Mouse (Mus musculus) heart, embryonic 13.5 days (tissue): ENCODE measurements around the gene 2810408A11Rik. TPM values are rescaled to one million over a fixed set of nuclear protein-coding genes. Genes with fewer than 3 reads are reported as not detected.

Experiments used
- ATAC-seq: fragments of 200-750 bp; cut with Nextera tagmentation; 2 replicates; pipeline ENCODE4 v1.8.0; 2017; ENCODE audit warnings: moderate TSS enrichment; ENCODE audit not compliant: insufficient number of reproducible peaks, low FRiP score, low TSS enrichment; ENCODE audit errors: extremely low read depth
- H3K27ac ChIP-seq: fragments of 300-500 bp; sonication (generic); replicated peaks from 2 replicates; pipeline ENCODE4 v1.5.1; 2015; ENCODE audit warnings: moderate library complexity, mild to moderate bottlenecking, inconsistent platforms
- H3K27me3 ChIP-seq: fragments of 300-500 bp; sonication (generic); replicated peaks from 2 replicates; pipeline ENCODE4 v1.6.1; 2015; ENCODE audit warnings: mild to moderate bottlenecking, inconsistent platforms
- H3K36me3 ChIP-seq: fragments of 300-500 bp; sonication (generic); 2 replicates; pipeline ENCODE4 v1.6.1; 2015; ENCODE audit warnings: mild to moderate bottlenecking, inconsistent platforms
- H3K4me1 ChIP-seq: fragments of 300-500 bp; sonication (generic); 2 replicates; pipeline ENCODE4 v1.6.1; 2015; ENCODE audit warnings: inconsistent platforms
- H3K4me2 ChIP-seq: fragments of 300-500 bp; sonication (generic); 2 replicates; pipeline ENCODE4 v1.6.1; 2015; ENCODE audit warnings: inconsistent platforms, mild to moderate bottlenecking, moderate library complexity
- H3K4me3 ChIP-seq: fragments of 300-500 bp; sonication (generic); 2 replicates; pipeline ENCODE4 v1.5.1; 2015; ENCODE audit warnings: moderate library complexity, mild to moderate bottlenecking, inconsistent platforms
- H3K9ac ChIP-seq: fragments of 300-500 bp; sonication (generic); 2 replicates; pipeline ENCODE4 v1.6.1; 2015; ENCODE audit warnings: inconsistent platforms, mild to moderate bottlenecking, moderate library complexity
- H3K9me3 ChIP-seq: fragments of 300-500 bp; sonication (generic); 2 replicates; pipeline ENCODE4 v1.6.1; 2016; ENCODE audit warnings: inconsistent platforms
- WGBS: fragments of 180-500 bp; shearing (Covaris S2); methylation state at CpG from one replicate; pipeline ENCODE4 v1.1.7; 2015; ENCODE audit warnings: mixed read lengths; 5-methylcytosine and 5-hydroxymethylcytosine counted together
- polyA plus RNA-seq: library from polyadenylated mRNA; unstranded; fragments of >200 nt; fragmentation: Nextera tagmentation; extraction: Ambion mirVana; gene quantifications from 2 replicates; pipeline ENCODE4 v1.2.1, GENCODE M21; 2015

The 2810408A11Rik gene
- polyA plus RNA-seq, 1 experiment from 2014 or later, result 4.0 TPM

GRCm38 (mm10) chr11:69938401-69938979, 37.7 kb upstream of the 2810408A11Rik start:
- Histone ChIP-seq H3K36me3 (peaks cover 20% of the 10 kb centered on the region), H3K4me1 (peaks cover 37% of the 10 kb centered on the region), H3K27me3 (peaks cover 67% of the 10 kb centered on the region), H3K4me2 (no peak overlapping the region), H3K27ac (no peak overlapping the region), H3K9me3 (no peaks in the 10 kb centered on the region), H3K4me3 (no peak overlapping the region), H3K9ac (no peak overlapping the region)
- no peak for ATAC-seq
- 32% methylated on average over 9 of the region's 9 CpGs for WGBS

DNA sequence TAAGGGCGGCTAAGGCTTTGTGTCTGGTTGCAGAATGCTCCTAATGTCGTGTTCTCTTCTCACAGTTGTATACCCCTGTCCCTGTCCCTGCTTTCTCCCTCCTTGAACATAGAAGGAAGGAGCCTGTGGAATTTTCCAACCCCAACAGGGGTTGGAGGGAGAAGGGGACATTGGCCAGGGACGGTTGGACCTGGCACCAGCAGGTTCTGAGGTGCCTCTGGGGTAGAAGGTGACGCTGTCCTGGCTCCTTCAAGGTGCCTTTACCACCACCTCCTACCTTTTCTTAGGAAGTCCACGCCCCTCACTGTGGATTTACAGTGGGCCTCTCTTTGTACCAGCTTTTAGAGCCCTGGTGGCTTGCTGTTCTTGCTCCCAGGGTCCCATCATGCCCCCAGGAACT, 37.0 kb upstream of the 2810408A11Rik start:
- Histone ChIP-seq H3K9ac (peak overlapping the region; percentile 83; the same call in 1 of the 2 replicates), H3K4me3 (no peak overlapping the region), H3K4me1 (peaks cover 37% of the 10 kb centered on the region), H3K36me3 (peaks cover 14% of the 10 kb centered on the region), H3K4me2 (no peak overlapping the region), H3K9me3 (no peaks in the 10 kb centered on the region), H3K27me3 (peaks cover 62% of the 10 kb centered on the region), H3K27ac (peak overlapping the region; percentile 53; the same call in 1 of the 2 replicates)
- ATAC-seq, result no peak
- 53% methylated on average over 5 of the region's 5 CpGs for WGBS

DNA sequence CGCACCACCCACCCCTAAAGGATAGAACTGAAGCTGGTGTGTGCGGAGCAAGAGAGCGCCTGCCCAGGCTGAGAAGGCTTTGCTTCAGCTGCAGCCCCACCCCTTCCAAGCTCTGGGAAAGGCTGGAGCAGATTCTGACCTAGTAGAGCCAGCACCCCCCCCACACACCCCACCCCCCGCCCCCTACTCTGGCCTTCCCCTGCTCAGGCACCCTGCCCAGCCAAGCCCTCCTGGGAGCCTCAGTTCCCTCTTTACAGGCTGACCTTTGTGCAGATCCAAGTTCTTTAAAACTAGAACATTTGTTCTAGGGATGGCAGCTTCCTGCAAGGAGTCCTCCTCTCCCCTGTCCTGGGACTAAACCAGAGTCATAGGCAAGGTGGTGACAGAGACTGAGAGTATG, 36.6 kb upstream of the 2810408A11Rik start:
- Histone ChIP-seq H3K27ac (peak overlapping the region; percentile 53; the same call in 1 of the 2 replicates), H3K4me1 (peaks cover 37% of the 10 kb centered on the region), H3K9me3 (no peaks in the 10 kb centered on the region), H3K4me3 (peak overlapping the region; percentile 64), H3K9ac (peak overlapping the region; percentile 83), H3K4me2 (peak overlapping the region; percentile 93), H3K36me3 (peaks cover 9% of the 10 kb centered on the region), H3K27me3 (peaks cover 58% of the 10 kb centered on the region)
- WGBS, result 23% methylated on average over 4 of the region's 4 CpGs
- ATAC-seq, result no peak

DNA sequence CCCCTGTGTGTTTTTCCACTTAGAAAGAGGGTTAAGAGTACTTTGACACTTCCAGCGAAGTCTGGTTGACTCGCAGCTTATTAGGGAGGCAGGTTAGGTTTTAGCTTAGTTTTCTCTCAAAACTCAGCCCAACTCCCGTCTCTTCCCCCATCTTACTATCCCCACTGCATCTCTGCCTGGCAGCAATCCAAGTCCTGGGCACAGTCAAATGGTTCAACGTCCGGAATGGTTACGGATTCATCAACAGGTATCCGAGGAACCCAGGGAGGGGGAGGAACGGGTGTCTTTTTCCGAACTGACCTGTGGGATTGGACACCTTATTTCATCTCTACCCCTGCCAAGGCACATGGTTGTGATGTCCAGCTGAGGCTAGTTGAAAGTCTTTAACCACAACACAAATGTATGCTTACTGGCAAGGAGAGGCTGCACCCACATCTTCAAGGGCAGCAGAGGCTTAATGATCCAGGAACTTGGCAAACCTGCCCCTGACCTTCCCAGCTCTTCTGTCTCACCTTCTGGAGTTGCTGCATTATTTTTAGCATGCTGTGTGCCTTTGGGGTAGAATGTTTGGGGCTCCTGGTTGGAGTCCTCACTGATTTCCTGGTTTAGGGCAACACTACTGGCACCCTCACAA, 36.0 kb upstream of the 2810408A11Rik start:
- peak overlapping the region; percentile 83 for H3K9ac ChIP-seq
- peak overlapping the region; percentile 93 for H3K4me2 ChIP-seq
- H3K36me3 ChIP-seq, result peaks cover 4% of the 10 kb centered on the region; the same call in 1 of the 2 replicates
- 45% methylated on average over 9 of the region's 9 CpGs for WGBS
- H3K4me1 ChIP-seq, result peaks cover 37% of the 10 kb centered on the region
- ATAC-seq, result no peak
- no peaks in the 10 kb centered on the region for H3K9me3 ChIP-seq
- peak overlapping the region; percentile 64 for H3K4me3 ChIP-seq
- peak overlapping the region; percentile 53 for H3K27ac ChIP-seq
- peaks cover 57% of the 10 kb centered on the region for H3K27me3 ChIP-seq

- ATAC-seq, result no peak
- peak overlapping the region; percentile 53; the same call in 1 of the 2 replicates for H3K27ac ChIP-seq
- peak overlapping the region; percentile 83 for H3K9ac ChIP-seq
- H3K27me3 ChIP-seq, result peaks cover 57% of the 10 kb centered on the region
- no peaks in the 10 kb centered on the region for H3K9me3 ChIP-seq
- H3K4me3 ChIP-seq, result peak overlapping the region; percentile 64
- H3K4me1 ChIP-seq, result peaks cover 37% of the 10 kb centered on the region
- no peaks in the 10 kb centered on the region for H3K36me3 ChIP-seq
- 2% methylated on average over 27 of the region's 30 CpGs for WGBS
- H3K4me2 ChIP-seq, result peak overlapping the region; percentile 93
Measured at GRCm38 (mm10) chr11:69936156-69936555, 35.4 kb upstream of the 2810408A11Rik start.

DNA sequence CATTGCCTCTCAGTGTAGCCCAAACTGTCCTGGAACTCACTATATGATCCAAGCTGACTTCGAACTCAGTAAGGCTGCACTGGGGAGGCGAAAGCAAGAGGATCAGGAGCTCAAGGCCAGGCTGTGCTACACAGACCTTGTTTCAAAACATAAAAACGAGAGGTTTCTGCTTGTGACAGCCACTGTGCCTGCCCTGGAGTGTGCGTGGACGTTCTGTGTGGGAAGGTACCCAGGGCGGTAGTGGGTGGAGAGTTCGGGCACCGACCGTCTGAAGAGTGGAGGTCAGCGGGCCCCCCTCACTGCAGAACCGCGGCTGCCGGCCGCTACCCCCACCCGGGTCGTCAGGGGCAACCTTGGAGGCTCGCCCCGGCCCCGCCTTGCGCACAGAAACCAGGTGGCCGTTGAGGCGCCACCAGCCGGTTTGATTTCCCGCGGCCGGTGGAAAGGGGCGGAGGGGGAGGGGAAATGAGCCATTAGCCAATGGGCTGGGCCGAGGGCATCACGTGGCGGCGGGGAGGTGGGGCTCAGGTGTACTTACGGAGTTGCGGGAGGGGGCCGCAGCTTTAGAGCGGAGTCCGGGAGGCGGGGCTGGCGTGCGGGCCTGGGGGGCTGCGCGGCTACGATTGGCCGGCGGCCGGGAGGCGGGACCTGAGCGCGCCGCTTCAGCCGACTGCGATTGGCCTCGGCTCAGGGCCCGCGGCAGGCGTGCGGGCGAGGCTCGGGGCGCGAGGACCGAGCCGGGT, 34.5 kb upstream of the 2810408A11Rik start, which contains the start of gene Ybx2:
Gene Ybx2, plus strand, starts transcription at position 660 of the 743 bp plus-strand sequence.
- peaks cover 53% of the 10 kb centered on the region for H3K27me3 ChIP-seq
- H3K4me2 ChIP-seq, result peak within 1 kb of the TSS; percentile 93
- peak; percentile 91 for ATAC-seq
- H3K9ac ChIP-seq, result peak within 1 kb of the TSS; percentile 83
- H3K36me3 ChIP-seq, result no peaks in the 10 kb centered on the region
- peaks cover 37% of the 10 kb centered on the region for H3K4me1 ChIP-seq
- peak within 1 kb of the TSS; percentile 53 for H3K27ac ChIP-seq
- no peaks in the 10 kb centered on the region for H3K9me3 ChIP-seq
- 2% methylated on average over 61 of the region's 62 CpGs for WGBS
- H3K4me3 ChIP-seq, result peak within 1 kb of the TSS; percentile 64

GRCm38 (mm10) chr11:69934681-69935080, 33.9 kb upstream of the 2810408A11Rik start:
- Histone ChIP-seq H3K27me3 (peaks cover 47% of the 10 kb centered on the region), H3K9me3 (no peaks in the 10 kb centered on the region), H3K4me2 (peak overlapping the region; percentile 93), H3K27ac (no peak overlapping the region), H3K4me3 (peak overlapping the region; percentile 64), H3K36me3 (no peaks in the 10 kb centered on the region), H3K4me1 (peaks cover 37% of the 10 kb centered on the region), H3K9ac (peak overlapping the region; percentile 67)
- ATAC-seq, result no peak
- 19% methylated on average over 6 of the region's 6 CpGs for WGBS

DNA sequence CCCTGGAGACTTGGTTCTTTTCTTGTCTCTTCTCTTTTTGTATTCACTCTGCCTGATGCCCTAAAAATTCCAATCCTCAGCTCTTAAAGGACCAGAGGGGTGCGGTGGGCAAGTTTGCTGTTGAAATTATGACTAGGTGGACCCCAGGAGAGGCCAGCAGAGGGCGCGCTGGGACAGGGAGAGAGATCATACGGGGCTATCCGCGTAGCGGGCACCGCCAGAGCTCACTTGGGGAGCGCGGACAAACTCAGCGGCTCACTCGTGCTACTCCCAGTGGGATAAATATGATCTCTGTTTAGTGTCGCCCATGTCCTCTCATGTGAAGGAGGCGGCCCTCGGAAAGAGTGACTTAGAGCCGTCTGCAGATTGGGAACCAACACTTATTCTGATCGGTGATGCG, 33.4 kb upstream of the 2810408A11Rik start:
- H3K36me3 ChIP-seq, result no peaks in the 10 kb centered on the region
- H3K9me3 ChIP-seq, result no peaks in the 10 kb centered on the region
- no peak for ATAC-seq
- H3K27me3 ChIP-seq, result peaks cover 42% of the 10 kb centered on the region
- H3K9ac ChIP-seq, result peak overlapping the region; percentile 53; the same call in 1 of the 2 replicates
- H3K27ac ChIP-seq, result no peak overlapping the region
- WGBS, result 1% methylated on average over 18 of the region's 18 CpGs
- peaks cover 37% of the 10 kb centered on the region for H3K4me1 ChIP-seq
- H3K4me3 ChIP-seq, result peak overlapping the region; percentile 64
- peak overlapping the region; percentile 93 for H3K4me2 ChIP-seq

GRCm38 (mm10) chr11:69933066-69933465, 32.3 kb upstream of the 2810408A11Rik start:
- no peak for ATAC-seq
- Histone ChIP-seq H3K9me3 (no peaks in the 10 kb centered on the region), H3K4me2 (no peak overlapping the region), H3K4me3 (no peak overlapping the region), H3K27me3 (peaks cover 31% of the 10 kb centered on the region), H3K27ac (no peak overlapping the region), H3K9ac (no peak overlapping the region), H3K4me1 (peaks cover 36% of the 10 kb centered on the region), H3K36me3 (no peaks in the 10 kb centered on the region)
- WGBS, result 72% methylated on average over 4 of the region's 4 CpGs

- H3K9ac ChIP-seq, result no peak overlapping the region
- 44% methylated on average over 3 of the region's 3 CpGs for WGBS
Measured at GRCm38 (mm10) chr11:69932254-69932653, 31.5 kb upstream of the 2810408A11Rik start.

DNA sequence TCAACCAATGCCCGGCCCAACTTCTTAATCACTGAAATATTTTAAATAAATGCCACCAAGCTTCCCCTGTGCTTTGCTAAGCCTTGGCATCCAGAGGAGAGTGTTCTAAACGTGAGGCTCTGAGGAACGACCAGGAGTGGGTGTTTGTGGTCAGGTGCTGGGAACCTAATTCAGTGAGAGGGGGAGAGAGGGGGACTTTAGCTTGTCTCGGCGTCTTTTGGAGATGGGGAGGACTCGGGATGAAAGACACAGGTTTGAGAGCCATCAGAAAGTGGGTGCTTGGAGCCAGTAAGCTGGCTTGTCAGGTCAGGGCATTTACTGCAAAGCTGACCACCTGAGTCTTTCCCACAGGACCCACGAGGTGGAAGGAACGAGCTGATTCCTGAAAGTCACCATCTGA, 31.0 kb upstream of the 2810408A11Rik start:
- ATAC-seq, result no peak
- H3K4me2 ChIP-seq, result no peak overlapping the region
- WGBS, result 64% methylated on average over 8 of the region's 8 CpGs
- H3K9me3 ChIP-seq, result no peaks in the 10 kb centered on the region
- H3K27me3 ChIP-seq, result peaks cover 18% of the 10 kb centered on the region
- H3K27ac ChIP-seq, result no peak overlapping the region
- H3K9ac ChIP-seq, result no peak overlapping the region
- H3K4me3 ChIP-seq, result no peak overlapping the region
- peaks cover 23% of the 10 kb centered on the region for H3K4me1 ChIP-seq
- H3K36me3 ChIP-seq, result no peaks in the 10 kb centered on the region

More at GRCm38 (mm10) chr11:69932254-69932653, 31.5 kb upstream of the 2810408A11Rik start:
- no peaks in the 10 kb centered on the region for H3K36me3 ChIP-seq
- H3K4me3 ChIP-seq, result no peak overlapping the region
- H3K4me2 ChIP-seq, result no peak overlapping the region
- ATAC-seq, result no peak
- peaks cover 28% of the 10 kb centered on the region for H3K4me1 ChIP-seq
- H3K9me3 ChIP-seq, result no peaks in the 10 kb centered on the region
- H3K27ac ChIP-seq, result no peak overlapping the region
- peaks cover 23% of the 10 kb centered on the region for H3K27me3 ChIP-seq
